Mouse (Mus musculus): ENCODE data around the gene Rnf111.
"Not testable (repeated sequence)": the region's sequence is repeated elsewhere in the genome, so short reads cannot be mapped to it uniquely, and the experiment has no call there.

Gene Rnf111

DNA sequence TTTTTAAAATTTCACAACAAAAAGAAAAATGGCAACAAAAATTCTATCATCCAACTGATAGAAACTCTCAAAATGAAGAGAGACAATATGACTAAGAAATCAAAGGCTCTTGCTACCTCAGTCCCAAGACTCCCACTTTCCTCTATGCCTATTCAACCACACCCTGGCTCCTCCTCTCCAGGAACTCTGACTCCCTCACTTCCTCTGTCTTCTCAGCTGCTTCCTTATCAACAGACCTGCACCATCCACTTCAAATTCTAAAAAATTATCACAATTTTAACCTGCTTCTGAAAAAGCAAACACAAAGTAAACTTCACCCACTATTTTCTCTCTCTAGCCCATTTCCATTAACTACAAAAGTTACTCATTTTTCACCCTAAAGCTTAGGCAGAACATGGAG is 6.5 kb downstream of the Rnf111 start:
- no peak for DNase-seq (ENCODE audit: low read depth, low spot score)

DNA sequence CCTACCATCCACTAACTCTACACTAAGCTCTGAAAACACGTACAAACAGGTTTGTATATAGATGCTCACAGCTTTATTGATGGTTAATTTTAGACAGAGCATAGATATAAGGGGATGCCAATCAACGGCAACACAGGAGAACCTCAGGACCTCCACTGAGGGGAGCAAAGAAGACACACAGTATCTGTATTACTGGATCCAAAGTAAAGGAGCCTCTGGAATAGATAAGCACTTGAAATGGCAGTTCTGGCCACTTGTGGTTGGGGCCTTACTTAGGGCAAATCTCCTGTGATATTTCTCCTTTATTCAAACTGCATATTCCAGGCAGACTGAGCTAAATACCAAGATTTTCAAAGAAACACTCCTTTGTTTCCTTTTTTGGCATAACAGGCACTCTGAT is 10.5 kb downstream of the Rnf111 start:
- DNase-seq (ENCODE audit: low read depth, low spot score): no peak

DNA sequence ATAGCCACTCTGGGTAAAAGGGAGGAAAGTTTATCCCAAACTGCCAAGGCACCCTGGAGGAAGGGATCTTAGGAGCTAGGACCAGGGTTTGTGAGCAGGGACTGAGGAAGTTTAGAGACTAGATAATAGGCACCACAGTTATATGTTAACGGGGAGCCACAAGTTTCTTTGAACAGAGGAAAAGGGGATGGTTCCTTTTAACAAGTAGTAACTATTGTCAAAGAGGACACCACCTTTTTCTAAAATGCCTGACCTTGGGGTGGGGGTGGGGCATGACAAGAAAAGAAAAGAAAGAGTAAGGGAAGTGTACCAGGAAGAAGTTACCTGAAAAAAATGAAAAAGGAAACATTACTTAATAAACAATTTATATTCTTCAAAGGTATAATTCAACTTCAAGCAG is 12.3 kb downstream of the Rnf111 start:
- no peak for DNase-seq (ENCODE audit: low read depth, low spot score)

DNA sequence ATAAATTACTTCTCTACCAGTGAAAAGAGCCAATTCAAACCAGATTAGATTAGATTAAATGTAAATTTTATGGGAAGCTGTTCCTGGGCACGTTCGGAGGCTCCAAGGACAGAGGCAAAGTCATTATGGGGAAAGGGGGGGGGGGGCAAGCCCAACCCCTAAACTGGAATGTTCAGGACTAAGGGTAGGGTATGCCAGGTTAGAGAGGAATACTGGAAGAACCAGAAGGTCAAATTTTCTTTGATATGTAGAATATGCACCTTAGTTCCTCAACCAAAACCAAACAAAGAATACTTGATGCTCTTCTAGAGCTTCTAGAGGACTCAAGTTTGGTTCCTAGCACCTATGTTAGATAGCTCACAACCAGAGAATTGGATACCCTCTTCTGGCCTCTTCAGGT is 16.1 kb downstream of the Rnf111 start:
- DNase-seq (ENCODE audit: low read depth, low spot score): no peak

DNA sequence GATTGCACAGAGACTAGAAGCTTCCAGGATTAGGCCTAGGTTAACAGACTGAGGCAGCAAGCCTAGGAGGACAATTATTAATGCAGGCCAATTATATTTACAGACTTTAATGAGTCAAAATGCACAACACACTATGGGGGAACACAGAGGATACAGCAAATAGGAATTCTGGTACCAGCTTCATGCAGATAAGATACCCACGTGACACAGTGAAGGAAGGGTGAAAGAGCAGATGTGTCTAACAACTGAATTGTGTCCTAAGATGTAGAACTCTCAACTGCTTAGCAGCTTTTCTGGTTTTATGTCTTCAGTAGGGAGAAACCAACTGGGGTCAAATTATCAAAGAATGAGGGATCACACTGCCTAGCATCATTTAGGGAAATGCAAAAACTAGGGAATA is 17.7 kb downstream of the Rnf111 start:
- DNase-seq (ENCODE audit: low read depth, low spot score): no peak

DNA sequence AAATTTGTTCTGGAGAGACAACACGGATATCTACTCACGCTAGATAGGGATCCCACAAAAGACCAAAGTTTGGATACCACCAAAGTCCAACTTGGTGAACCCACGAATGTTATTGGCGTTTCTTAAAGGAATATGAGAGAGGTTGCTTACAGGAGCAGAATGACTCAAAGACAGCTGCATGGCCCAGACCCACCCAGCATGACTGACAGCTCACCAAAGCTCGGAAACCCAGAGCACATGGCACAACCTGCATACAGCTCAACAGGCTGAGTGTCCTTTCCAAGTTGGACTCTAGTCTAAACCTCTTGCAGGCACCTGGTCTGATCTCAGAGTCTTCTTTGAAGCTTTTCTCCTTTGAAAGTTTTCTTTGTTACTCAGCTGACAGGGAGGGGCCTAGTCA is 20.0 kb downstream of the Rnf111 start:
- DNase-seq (ENCODE audit: low read depth, low spot score): no peak

DNA sequence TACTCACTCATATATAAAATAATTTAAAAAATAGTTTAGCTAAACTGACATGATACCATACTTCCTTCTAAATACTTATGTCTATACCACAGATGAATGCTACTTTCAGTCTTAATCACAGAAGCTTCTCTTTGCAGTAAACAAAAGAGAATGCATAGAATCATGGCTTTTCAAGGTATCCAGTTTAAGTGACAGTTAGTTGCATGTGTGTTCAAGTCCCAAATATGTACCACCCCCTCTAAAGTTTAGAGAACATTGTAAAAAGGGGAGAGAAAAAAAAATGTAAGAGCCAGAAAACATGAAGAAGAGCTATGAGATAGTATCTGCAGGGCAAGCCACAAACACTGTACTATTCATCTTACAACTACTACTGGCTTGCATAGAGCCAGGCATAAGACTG is 21.7 kb downstream of the Rnf111 start:
- DNase-seq (ENCODE audit: low read depth, low spot score): no peak

DNA sequence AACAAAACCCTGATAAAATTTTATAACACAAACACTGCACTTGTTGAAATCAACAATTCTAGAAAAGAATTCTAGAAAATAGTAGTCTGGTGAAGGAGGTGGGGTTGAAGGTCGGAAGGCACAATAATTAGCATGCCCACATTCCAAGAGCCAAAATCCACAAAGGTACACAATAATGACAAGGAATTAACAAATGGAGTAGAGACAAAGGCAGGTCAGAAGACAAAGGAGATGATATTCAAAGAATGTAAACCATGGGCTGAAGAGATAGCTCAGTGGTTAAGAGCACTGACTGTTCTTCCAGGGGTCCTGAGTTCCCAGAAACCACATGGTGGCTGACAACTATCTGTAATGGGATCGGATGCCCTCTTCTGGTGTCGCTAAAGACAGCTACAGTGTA is 26.3 kb downstream of the Rnf111 start:
- peak; percentile 36 for DNase-seq (ENCODE audit: low read depth, low spot score)

DNA sequence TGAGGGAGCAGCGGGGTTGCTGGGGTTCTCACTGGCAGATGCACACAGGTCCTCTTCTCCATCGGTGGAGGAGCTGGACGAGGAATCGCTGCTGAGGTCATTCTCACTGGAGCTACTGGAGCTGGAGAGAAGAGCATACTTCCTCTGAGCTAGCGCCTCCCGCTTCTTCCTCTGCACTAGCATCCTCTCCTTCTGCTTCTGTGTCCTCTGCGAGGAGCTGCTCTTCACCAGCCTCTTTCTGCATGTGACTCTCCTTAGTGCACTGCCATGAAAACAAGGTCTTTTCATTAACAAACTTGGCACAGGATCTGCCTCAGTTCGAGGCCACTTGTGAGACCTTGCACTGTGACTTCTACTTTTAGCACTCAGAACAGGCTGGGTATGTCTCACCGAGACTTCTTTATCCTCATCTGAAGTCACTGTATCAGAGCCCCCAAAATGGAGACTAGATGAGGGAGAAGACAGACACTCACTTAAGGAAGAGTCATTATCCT is 27.7 kb downstream of the Rnf111 start:
- no peak for DNase-seq (ENCODE audit: low read depth, low spot score)

DNA sequence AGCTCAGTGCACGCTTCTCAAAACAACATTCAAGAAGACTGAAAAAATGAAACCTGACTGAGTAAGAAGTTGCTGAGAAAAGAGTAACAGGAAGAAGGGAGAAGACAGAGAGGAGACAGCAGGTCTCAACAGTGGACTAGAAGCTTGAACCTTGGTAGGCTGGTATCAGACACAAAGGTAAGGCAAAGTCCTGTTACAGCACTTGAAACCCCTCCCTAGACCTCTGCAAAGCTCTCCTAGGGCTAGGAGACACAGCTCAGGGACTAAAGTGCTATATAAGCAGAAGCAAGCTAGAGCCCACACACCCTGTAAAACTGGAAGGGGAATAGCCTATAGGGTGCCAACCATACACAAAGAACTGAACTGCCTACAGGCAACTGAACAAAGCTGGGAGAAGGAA is 30.1 kb downstream of the Rnf111 start:
- no peak for DNase-seq (ENCODE audit: low read depth, low spot score)

DNA sequence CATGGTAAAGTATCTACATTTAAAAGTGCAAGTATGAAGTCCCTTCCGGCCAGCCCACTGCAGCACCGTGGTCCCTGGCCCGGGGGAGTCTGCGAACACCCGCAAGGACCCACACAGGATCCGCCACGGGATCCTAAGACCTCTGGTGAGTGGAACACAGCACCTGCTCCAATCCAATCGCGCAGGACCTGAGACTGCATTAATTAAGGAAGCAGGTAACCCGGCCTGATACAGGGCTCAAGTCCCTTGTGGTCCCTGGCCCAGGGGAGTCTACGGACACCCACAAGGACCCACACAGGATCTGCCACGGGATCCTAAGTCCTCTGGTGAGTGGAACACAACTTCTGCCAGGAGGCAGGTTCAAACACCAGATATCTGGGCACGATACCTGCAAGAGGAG is 40.4 kb downstream of the Rnf111 start:
- not testable (repeated sequence) for DNase-seq (ENCODE audit: low read depth, low spot score)

DNA sequence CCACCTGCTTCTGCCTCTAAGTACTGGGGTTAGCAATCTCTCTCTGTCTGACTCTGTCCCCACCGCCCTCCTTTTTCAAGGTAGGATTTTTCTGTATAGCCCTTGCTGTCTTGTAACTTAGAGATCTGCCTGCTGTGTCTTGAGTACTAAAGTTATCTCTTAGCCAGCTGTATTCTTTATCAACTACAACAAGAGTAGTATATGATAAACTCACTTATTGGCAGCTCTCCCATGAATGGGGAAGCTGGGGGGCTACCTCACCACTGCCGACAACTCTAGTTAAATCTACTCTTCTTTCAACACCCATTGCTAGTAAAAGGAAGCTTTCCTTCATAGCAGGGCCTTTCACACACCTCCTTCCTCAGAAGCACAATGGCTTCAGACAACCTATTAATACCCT is 51.2 kb downstream of the Rnf111 start:
- DNase-seq (ENCODE audit: low read depth, low spot score): no peak

DNA sequence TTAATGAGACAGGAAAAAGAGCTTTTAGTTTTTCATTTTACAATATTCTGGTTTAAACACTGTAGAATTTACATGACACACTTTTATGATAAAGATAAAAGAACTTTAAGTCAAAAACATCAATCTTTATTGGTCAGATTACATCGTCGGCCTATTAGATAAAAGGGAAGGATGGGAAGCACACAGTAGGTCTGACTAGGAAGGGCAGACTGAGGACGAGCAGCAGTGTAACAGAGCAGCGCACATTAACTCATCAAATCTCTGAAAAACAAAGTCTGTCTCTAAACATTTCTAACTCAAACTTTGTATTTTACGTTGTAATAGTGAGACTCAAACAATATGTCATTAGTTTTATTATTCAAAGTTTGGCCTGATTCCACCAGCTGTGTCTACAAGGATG is 54.5 kb downstream of the Rnf111 start:
- DNase-seq (ENCODE audit: low read depth, low spot score): no peak

DNA sequence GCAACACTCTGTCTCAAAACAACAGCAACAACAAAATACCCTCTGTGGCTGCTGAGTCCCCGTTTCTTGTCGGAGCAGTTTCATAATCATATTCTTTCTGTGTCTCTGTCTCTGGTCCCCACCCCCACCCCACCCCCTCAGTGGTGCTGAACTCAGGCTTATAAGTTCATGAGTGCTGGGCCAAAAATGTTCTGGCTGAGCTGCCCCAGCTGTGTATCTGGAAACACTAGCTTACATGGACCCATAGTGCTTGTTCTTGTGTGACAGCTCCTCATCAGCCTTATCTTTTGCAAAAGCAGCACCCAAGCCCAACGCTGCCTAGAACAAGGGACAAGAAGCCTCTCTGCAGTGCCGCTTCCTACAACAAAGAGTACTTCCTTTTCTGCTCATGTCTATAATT is 63.6 kb downstream of the Rnf111 start:
- no peak for DNase-seq (ENCODE audit: low read depth, low spot score)

DNA sequence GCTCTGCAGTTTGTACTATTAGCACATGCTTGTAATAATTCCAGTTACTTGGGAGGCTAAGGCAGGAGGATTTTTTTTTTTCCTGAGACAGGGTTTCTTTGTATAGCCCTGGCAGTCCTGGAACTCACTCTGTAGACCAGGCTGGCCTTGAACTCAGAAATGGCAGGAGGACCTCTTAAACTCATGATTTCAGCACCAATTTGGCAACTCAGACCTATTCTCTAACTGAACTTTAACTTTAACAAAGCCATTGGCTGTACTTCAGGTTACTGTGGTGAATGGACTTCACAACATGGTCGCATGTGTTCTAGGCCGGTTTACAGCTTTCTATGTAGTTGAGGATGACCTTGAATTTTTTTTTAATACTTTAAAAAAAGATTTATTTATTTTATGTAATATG is 80.9 kb downstream of the Rnf111 start:
- DNase-seq (ENCODE audit: low read depth, low spot score): no peak

DNA sequence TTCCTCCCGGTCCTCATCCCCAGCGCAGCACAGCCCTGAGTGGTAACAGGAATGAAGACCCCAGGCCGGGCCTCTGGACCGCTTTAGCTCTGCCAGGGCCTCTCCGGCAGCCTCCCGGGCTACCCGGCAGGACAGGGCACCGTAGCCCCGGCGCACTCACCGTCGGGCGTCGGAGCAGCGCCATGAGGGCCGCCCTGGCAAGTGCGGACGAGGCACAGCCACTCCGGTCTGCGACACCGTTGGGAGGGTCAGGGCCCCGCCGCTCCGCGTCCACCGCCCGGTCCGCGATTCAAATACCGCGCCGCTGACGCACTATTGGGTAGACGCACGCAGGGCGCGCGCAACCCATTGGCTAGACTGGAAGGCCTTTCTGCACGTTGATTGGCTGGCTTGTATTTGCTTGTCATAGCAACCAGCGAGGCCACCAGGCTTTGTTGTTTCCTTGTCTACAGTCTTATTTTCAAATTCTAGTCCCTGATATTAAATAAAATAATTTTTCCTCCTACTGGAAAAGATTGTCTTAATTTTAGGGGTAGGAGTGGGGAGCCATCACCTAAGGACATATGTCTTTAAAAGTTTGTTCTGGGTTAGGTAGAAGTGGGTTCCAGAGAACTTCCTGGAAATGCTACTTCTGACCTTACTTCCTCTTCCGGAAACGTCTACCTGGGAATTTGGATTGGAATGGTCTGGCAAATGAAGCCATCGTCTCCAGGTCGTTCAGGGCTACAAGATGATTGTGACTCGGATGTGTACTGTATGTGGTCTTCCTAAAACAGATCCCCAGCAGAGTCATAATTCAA is 82.1 kb downstream of the Rnf111 start, which contains the start of gene Ccnb2:
TSS of gene Ccnb2 (minus strand) at position 291 of the 800 bp plus-strand sequence.
- DNase-seq (ENCODE audit: low read depth, low spot score): peak; percentile 64

DNA sequence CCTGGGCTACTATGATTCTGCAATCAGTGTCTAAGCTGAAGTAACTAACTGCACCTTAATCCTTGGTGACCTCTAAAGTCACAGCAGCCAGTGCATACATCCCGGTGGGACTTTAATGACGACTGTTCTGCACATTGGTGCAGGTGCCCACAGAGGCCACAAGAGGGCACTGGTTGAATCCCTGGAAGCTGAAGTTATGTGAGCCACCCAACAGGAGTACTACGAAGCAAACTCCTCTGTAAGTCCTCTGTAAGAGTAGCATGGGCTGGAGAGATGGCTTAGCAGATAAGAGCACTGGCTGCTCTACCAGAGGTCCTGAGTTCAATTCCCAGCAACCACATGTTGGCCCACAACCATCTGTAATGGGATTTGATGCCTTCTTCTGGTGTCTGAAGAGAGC is 87.1 kb downstream of the Rnf111 start:
- DNase-seq (ENCODE audit: low read depth, low spot score): peak; percentile 58

DNA sequence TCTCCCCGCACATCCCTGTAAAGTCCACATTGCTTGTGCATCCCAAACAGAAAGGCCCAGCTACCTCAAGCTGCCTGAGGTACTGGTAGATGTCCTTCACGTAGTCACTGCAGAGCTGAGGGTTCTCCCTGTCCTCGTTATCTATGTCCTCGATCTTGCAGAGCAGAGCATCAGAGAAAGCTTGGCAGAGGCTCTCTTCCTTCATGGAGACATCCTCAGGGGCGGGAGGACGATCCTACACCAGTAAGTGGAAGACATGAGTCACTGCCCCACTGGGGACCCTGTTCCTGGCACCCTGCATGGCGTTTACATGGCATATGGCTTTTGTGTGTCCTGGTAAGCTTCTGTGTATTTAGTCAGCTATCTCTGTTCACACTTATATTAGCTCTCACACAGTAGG is 90.5 kb downstream of the Rnf111 start:
- no peak for DNase-seq (ENCODE audit: low read depth, low spot score)

DNA sequence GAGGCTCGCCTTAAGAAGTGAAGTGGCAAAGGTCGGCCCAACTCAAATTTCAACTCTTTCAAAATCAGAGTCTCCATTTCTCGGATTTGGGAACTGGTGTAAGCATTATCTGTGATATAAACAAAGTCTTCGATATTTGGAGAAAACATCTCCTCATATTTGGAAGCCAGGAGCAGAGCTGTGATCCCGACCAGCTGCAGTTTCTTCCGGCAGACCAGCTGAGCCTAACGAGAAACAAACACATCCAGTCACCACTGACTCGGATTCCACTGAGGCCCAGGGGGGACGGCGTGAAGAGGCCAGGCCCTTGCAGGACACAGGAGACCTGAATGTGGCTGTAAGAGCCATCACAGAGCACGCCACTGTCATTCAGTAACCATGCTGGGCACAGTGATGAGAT is 92.9 kb downstream of the Rnf111 start:
- DNase-seq (ENCODE audit: low read depth, low spot score): no peak

DNA sequence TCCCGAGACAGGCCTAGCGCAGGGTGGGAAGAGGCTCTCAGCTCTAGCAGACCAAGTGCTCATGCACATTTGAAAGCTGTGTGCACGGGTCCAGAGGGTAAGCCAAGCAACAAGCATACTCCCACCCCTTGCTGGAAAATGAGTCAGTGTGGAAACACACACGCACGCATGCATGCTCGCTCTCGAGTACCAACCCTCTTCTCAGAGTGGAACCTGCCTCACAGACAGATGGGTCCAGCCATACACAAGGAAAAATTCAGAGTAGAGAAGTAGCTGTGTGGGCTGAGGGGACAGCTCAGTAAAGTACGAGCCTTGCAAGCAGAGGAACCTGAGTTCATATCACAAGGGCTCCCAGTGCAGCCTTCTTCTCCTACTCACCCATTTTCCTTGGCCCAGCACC is 93.8 kb downstream of the Rnf111 start:
- DNase-seq (ENCODE audit: low read depth, low spot score): no peak

DNA sequence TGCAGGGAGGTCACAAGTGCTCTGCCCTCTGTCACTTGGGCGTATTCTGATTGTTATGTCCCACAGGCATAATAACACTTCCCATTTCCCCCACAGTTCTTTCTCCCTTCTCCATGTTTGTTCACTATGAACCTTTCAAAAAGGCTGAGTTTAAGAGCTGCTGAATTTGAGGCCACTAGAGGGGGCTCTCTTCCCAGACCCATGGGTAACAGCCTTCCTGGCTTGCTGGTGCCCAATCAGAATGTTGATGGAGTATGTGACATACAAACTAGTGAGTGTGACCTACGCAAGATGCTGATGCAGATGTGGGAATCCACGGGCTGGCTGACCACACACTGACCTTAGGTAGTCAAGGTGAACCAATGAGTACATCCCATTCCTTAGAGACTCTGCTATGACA is 94.7 kb downstream of the Rnf111 start:
- no peak for DNase-seq (ENCODE audit: low read depth, low spot score)

DNA sequence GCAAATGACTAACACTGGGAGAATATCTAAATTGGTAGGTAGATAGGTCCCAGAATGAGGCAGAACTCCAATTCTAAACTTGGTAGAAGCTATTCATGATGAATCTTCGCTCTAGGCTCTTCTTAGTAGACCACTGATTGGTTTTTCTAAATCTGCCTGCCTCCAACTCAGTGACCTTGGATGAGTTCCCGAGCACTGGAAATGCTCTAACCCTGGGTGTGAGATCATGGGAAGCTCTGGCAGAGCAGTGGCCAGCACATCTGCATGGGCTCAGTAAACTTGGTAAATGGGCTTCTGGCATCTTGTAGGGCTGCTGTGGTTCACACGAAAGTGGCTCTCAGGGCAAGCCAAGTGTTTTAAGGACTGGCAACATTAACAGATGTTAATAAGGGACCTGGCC is 96.9 kb downstream of the Rnf111 start:
- DNase-seq (ENCODE audit: low read depth, low spot score): no peak

DNA sequence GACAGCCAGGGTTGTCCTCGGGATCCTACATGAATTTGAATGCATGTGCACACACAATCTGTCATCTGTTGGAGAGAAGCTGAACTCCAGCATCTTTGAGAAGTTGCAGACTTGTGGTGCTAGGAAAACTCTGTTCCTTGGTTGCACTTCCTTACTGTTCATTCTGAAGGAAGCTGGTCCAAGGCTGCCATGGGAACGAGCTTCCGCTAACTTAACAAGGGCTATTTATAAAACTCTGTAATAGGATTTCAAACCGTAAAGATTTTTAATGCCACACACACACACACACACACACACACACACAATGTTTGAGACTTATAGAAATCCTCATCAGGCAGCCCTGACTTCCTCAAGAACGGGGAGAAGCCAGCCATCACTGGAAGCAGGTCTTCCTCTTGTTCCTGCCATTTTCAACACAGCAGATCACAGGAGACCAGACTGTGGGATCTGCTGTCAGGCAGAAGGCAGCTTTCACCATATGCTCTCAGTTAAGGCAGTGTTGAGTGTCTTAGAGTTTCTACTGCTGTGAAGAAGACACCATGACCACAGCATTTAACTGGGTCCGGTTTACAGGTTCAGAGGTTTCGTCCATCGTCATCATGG is 101.5 kb downstream of the Rnf111 start:
- no peak for DNase-seq (ENCODE audit: low read depth, low spot score)
